Mouse (Mus musculus) heart, postnatal 25 days (tissue): Measurements from ENCODE around the gene Gng12. TPM values are rescaled to one million over a fixed set of nuclear protein-coding genes. Genes with fewer than 3 reads are reported as not detected.

Source experiments
- DNase-seq: peaks from one replicate; pipeline ENCODE4 v3.0.0; 2022; ENCODE audit warnings: low spot score
- intact Hi-C: fragments of 180-260 bp; cut with DNase I; formaldehyde crosslinking; loops from one replicate; pipeline ENCODE4 v1.15.1; 2025
- total RNA-seq, 2 experiments: library from RNA; stranded (reverse); gene quantifications; 2 replicates each; pipeline ENCODE4 v1.2.3; 2021

The Gng12 gene
- total RNA-seq, 2 experiments from 2014 or later: 44.5 TPM

DNA sequence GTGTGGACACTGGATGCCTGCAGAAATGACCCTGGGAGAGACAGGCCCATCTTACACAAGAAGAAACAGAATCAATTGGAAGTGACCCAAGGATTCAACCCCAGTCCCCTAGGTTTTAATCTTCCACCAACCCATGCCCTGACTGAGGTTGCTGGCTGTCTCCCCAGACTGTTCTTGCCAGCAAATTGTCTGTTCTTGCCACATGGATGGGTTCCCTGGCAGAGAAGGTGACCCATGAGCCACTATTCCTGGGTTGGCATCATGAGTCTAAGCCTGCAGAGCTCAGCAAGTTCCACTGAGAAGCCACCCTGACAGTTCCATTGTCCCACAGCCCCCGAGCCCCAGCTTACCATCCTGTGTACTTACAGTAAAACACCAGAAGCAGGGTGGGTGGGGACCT lies 85.7 kb downstream of the Gng12 start:
- intact Hi-C loops: no loop called here
- no peak for DNase-seq

DNA sequence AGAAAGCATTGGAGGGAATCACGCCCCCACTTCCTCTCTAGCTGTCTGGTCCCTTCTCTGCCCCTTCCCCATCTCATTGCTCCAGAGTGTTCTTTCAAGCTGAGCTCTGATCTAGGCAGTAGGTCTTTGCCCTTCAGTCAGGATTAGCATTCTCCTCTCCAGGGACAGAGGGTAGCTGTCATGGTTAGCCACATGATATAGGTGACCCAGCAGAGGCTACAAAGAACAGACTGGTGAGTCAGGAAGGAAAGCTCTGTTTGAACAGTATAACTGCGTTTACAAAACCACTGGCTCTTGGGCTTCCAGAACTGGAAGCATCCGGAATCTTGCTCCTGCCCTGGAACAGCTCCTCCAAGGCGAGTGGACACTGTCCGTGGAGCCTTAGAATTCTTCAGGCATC lies 87.9 kb downstream of the Gng12 start:
- intact Hi-C loops: no loop called here
- no peak for DNase-seq

DNA sequence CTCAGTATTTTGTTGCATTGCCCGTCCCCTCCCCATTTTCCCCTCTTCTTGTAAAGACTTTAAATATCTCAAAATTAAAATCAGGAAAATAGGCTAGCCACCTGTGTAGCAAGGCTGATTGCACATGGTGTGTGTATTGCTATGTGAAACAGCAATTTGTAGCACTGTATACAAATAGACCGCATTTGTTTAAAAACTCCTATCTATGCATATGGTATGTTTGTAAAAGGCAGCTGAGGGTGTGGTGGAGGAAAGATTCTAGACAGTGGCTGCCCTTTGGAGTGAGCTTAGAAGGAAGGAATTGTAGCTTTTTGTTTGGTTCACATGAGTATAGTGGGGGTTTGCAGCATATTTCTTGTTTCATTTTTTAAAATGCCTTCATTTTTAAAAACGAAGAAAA lies 88.5 kb downstream of the Gng12 start:
- no peak for DNase-seq
- intact Hi-C loops: no loop called here

DNA sequence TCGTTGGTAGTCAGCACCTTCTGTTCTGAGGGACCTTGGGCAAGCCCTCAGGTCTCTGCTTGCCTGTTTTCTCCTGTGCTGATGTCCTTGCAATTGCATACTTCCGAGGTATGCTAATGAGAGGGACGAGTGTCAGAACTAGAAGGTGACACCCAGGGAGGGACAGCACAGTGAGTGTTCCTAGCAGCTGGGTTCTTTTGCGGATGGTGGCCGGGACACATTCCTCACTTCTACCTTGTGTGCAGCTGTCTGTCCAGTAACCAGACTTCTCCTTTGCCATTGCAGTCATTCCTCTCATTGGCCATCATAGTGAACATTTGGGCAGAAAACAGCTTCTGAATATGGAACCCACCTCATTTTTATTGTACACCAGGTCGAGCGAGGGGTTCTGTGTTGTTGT lies 89.3 kb downstream of the Gng12 start:
- no peak for DNase-seq
- intact Hi-C loops: no loop called here

DNA sequence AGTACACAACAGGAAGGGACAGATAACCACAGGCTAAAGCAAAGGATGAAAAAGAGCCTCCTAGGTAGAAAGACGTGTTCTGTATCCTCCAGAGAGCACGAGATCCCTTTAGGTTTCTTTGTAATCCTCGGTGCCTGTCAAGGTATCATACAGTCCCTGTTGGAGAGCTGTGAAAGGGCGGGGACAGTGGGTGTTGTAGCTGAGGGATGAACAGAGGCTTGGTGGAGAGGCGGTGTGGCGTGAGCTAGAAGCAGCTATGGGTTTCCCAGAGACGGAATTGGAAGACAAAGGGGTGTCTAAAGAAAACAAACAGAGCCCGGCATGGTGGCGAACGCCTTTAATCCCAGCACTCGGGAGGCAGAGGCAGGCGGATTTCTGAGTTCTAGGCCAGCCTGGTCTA lies 89.9 kb downstream of the Gng12 start:
- no peak for DNase-seq
- intact Hi-C loops: no loop called here

DNA sequence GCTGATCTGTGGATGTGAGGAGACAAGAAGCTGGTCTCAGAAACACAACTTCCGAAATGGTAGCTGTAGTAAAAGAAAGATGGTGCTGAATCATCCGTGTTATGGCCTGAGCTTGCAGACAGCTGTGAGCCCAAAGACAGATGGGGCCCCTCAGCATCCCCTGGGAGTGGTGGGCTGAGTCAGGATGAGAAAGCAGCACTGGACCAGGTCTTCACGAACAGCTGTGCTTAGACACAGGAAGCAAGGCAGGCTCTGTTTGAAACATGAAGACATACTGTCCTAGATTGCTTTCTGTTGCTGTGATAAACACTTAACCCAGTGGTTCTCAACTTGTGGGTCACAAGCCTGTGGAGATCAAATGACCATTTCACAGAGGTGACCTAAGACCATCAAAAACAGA lies 91.4 kb downstream of the Gng12 start:
- DNase-seq: peak; percentile 50
- intact Hi-C loops: no loop called here

DNA sequence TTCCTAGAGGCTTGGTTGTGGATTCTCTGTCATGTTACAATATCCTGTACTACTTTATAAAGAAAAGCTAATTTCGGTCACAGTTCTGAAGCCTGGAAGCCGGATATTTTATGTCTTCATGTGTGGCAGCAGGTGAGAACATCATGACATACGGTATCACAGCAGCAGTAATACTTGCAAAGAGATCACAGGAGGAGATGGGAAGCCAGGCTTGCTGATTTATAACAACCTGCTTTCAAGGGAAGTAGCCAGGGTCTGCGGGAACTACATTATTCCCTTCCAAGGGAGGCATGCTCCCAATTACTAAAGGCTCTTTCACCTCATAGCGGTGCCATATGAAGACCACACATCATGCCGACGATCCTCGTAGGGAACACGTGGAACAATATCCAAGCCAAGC lies 92.2 kb downstream of the Gng12 start:
- intact Hi-C loops: no loop called here
- DNase-seq: no peak

DNA sequence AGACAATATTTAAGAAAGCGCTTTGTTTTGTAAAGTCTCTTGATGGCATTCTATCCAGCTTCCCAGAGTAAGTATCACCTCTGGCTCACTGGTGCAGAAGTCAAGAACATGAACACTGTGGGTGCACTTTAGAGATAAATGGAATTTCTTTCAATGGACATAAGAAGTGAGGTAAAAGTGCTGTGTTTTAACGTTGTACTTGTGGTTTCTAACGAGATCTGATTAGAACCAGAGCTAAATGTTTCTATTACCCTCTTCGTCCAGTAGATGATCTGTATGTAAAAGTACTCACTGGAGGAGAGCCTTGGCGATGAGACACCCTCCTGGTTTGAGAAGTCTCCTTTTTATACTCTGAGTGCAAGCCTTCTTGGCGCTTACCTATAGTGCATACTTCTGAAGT lies 92.8 kb downstream of the Gng12 start:
- intact Hi-C loops: no loop called here
- no peak for DNase-seq

DNA sequence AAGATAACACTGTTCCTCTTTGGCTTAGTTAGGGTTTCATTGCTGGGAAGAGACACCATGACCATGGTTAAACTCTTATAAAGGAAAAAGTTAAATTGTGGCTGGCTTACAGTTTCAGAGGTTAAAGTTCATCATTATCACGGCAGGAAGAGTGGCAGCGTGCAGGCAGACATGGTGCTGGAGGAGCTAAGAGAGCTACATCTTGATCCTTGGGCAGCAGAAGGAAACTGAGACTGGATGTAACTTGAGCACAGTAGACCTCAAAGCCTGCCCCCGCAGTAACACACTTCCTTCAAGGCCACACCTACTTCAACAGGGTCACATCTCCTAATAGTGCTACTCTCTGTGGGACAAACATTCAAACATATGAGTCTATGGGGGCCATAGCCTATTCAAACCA lies 93.3 kb downstream of the Gng12 start:
- intact Hi-C loops: no loop called here
- DNase-seq: no peak

DNA sequence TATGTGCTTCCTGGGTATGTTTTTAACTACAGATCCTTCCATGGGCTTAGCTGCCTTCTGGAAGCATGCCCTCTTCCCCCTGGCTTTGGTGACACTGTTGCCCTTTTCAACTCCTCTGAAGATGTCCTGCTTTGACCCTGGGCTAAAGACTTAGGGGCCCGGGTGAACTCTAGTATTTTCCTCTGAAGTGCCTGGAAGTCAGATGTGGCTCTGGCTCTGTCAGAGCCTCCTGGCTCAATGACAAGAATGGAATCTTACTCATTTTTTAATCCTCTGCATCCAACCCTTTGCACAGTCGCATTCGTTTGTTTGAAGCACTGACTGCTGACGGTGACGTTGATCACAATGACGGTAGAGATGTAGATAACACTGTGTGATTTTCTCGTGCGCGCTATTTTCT lies 96.0 kb downstream of the Gng12 start:
- intact Hi-C loops: no loop called here
- no peak for DNase-seq

DNA sequence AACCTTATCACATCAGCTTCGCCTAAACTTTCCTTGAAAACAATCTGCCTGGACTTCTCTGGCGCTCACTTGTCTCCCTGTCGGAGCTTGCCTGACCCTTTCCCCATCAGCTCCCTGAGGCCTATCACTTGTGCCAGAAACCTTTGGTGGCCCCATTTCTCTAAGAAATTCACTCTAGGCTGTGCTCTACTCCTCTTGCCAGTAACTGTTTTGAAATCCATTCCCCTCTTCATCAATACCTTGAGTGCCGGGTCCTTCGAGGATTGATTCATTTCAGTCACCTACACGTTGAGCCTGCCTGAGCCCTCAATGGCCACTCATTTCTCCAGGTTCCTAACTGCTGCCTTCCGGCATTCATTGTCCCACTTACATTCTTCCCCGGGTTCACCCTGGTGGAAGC lies 96.6 kb downstream of the Gng12 start:
- DNase-seq: no peak
- intact Hi-C loops: no loop called here

DNA sequence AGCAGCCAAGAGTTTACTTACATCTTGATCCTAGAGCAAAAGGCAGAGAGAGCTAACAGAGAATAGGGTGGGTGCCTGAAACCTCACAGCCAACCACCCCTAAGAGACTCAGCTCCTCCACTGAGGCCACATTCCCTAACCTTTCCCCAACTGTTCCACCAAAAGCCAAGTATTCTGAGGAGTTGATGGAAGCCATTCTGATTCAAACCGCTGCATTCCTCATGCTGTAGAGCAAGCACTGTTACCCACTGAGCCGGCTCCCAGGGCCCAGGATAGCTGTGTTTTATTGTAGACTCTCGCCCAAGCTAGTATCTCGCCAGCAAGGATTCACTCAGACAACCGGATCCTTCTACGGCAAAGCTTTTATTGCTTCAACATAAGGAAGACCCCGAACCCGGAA lies 98.8 kb downstream of the Gng12 start:
- no peak for DNase-seq
- intact Hi-C loops: no loop called here

DNA sequence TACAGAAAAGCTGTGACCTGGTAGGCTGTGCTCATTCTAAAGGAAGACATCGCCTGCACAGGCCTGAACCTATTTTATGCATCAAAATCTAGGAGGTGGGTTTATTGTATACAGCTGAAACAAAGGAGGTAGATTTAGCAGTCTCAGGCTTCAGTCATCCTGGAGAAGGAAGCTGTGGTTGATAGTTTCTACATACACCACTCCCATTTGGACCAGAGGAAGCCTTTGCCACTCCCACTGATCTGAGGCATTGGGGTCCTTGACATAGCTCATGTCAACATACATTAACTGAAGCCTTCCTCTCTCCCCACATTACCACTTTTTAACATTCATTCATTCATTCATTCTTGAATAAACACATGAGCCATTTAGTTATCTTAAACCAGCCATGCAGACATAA lies 99.6 kb downstream of the Gng12 start:
- no peak for DNase-seq
- intact Hi-C loops: no loop called here

DNA sequence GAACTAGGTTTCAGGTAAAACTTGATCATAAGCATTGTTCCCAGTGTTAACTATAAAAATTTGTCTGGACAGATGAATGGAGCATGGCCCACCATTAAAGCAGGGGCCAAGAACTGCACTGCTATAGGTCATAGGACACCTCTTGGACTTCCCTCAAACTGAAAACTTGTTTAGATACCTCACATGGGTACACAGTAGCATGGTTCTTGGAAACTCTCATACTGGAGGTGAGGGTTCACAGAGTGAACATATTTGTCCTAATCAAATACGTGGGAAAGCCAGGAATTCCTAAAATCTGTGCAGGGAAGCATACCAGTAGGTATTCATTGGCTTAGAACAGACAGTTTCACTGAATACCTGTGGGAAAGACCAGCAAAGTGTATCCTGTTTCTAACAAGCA lies 100.1 kb downstream of the Gng12 start:
- intact Hi-C loops: no loop called here
- DNase-seq: no peak

DNA sequence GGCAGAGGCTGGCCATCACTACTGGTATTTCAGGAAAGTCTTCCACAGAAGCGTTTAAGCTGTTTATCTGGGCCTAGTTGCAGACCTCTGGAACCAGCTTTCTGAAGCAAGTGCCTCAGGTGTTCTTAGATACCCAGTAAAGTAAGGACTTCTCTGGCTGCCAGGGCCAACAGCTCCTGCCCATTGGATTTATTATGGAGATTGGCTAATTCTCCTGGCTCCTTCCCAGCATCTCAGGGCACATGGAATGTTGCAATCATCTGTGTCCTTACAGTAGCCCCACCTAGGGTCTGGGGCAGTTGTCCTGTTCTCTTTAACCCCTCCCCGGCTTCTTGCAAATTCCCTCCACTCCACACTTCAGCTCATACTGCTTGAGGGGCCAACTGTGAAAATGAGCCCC lies 102.4 kb downstream of the Gng12 start:
- no peak for DNase-seq
- intact Hi-C loops: no loop called here

DNA sequence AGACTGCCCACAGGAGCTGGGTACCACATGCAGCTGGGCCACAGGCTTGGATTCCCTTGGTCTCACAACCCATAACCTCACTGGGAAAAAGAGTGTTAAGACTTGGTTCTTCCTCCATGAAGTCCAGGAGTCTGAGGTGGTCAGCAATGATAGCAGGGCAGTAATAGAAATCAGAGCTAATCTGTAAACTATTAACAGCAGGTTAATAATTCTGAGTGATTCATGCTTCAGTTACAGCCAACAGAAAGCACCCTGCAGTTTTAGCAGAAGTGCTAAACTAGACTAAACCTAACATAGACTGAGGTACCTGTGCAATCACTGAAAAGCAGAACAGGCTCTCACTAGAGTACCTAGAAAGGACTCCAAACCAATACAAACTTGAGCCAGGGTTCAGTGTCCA lies 103.6 kb downstream of the Gng12 start:
- no peak for DNase-seq
- intact Hi-C loops: no loop called here

DNA sequence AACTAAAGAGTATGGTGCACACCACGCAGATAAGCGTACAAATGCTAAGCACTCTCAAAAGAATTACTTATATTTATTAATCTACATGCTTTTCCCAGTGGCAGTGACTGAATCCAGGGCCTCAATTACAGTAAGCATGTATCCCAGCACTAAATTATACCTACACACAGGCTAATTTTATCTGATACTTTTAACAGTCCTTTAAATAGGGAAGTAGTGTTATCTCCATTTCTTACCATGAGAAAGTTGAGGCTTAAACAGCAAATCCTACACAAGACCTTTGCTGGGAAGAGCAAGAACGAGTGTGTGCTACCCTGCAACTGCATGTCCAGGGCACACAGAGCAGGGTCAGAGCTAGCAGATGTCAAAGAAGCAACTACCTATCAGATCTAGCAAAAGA lies 113.7 kb downstream of the Gng12 start:
- no peak for DNase-seq
- intact Hi-C loops: no loop called here

DNA sequence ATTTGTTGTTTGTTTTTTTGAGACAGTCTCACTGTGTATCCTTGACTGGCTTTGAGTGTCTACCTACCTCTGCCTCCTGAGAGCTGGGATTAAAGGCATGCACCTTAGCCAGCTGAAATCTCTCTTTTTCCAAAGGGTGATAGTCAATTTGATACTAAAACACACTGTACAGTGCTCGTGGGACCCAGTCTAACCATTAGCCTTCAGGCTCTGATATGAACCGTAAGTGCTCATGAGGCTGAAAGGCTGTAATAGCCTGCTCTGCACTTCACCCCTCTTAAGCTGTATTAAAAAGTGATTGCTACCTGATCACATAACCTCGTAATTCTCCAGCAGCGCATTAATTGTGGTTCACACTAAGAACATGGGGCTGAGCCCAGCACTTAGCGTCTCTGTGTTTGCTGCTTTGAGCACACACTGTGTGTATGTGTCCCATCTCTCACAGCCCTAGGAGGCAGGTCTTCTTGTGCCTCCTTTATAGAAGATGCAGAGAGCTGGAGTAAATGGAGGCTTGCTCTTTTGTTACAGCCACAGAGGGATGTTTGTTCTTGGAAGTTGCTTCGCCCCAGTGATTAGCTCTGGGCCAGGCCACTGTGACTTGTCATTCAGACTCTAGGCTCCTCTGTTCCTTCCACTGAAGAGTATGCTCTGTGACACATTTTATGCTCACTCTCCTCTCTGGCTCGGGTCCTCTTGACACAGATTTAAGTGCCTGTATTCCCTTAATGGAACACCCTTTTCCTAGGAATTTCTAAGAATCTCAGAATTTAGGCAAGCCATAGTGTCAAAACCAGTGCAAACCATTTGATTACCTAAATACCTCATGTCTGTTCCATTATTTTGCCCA lies 114.4 kb downstream of the Gng12 start:
- DNase-seq: no peak
- intact Hi-C loops: no loop called here

DNA sequence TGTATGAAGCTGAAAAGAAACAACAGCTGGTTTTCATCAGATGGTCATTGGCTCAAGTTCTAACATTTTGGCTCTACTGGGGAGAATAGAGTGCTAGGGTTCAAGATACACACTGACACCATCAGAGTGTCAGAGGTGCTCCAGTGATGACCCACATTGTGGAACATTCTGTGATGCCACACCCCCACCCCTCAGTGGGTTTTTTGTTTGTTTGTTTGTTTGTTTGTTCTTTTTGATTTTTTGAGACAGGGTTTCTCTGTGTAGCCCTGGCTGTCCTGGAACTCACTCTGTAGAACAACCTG lies 115.0 kb downstream of the Gng12 start:
- intact Hi-C loops: no loop called here
- no peak for DNase-seq

DNA sequence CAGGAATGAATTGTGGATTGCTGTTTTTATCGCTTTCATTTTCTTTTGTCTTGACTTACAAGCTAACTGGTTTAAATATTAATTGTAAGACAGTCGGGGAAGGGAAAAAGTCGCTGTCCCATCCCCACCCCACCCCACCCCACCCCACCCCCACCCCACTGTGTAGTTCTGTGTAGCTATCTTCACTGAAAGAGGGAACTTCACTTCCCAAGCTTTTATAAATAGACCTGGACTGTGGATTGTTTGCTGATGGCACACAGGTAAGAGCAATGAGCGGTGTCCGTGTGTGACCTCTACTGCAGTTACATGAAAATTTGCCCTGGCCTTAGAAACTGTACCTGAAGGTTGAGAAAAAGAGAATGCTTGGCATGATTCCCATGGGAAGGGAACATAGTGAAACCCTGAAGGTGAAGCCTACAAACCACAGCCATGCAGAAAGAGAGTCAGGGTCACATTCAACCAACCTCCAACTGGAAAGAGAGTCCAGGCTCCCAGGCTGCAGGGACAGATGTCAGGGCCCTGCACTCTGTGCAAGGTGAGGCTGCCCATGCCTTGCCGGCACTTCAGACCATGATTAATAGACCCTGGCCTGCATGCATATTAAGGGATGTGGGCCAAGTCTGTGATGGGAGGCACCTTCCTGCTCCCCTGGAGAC lies 117.2 kb downstream of the Gng12 start:
- intact Hi-C loops: no loop called here
- DNase-seq: no peak

DNA sequence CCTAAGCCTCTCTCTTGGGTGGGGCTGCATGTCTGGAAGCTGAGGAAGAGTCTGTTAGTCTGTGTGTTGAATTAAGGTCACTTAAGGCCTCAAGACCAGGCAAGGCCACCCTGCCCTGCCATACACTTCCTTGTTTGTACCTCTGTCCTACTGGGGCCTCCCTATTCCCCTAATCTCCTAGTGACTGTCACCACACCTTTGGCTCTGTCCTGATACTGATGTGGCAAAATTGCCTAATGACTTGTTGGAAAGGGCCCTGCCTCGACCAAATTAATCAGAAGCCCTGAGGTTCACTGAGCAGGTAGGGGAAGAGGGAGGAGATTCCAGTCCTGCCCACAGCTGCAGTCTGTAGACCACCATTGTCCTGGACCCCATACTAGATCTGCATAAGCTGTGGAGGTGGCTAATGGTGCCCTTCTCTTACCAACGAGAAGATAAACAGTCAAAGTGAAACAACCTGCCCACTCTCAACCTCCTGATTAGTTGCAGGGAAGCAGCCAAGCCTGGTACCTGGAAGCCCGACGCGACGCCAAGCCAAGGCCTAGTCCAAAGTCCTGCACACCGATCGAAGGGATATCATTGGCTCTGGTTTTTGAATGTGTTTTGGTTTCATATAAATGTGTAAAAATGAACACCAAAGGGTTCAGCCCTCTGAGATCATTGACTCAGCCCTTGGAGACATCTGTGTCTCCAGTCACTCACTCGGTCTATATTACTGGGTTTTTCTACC lies 117.9 kb downstream of the Gng12 start:
- DNase-seq: no peak
- intact Hi-C loops: no loop called here
